Mouse (Mus musculus): ENCODE measurements at regions not wholly inside any gene's neighbourhood (a gene's known extent, or its start where the extent isn't known, plus 50 kb on each side); places are given as distances from the start of the nearest gene placed in this dataset.
"Not testable (repeated sequence)": the region's sequence is repeated elsewhere in the genome, so short reads cannot be mapped to it uniquely, and the experiment has no call there.

DNA sequence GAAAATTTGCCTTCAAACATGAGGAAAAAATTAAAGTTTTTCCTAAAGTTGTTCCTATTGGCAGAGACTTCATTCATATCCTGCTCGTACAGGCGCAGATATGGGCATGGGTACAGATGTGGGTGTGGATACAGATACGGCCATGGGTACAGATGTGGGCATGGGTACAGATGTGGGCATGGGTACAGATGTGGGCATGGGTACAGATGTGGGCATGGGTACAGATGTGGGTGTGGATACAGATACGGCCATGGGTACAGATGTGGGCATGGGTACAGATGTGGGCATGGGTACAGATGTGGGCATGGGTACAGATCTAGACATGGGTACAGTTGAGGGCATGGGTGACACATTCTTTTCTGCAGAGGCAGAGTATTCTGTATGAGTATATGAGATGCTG lies 87.8 kb upstream of the Lnx1 start:
- intact Hi-C loops (cut with DNase I): loop anchor here (5.0 to 10.0 kb wide), 2 partner anchors 146 to 152 kb away; no protein-coding TSS in a partner anchor

DNA sequence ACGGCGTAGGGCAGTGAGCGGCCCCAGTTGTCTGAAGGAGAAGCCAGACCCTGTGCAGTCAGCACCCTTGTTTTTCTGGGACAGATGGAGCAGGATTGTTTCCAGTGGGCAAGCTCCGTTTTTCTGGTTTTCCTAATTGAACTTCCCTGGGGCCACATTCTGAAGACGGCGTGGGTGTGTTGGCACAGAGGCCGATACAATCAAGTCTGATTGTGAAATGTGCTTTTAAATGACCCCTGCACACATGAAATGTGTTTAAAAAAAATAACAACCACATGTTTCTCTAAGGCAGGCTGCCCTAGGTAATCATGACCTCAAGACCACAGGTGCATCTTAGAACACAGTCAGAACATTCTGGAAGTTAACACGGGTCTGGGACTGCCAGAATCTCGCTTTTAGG lies 81.2 kb upstream of the Lnx1 start:
- no peak for DNase-seq (ENCODE audit: low spot score in 2 of 2)
- intact Hi-C loops (cut with DNase I): no loop called here

More for the DNA sequence above, 87.8 kb upstream of the Lnx1 start:
- DNase-seq (ENCODE audit: low spot score in 2 of 2): not testable (repeated sequence)

DNA sequence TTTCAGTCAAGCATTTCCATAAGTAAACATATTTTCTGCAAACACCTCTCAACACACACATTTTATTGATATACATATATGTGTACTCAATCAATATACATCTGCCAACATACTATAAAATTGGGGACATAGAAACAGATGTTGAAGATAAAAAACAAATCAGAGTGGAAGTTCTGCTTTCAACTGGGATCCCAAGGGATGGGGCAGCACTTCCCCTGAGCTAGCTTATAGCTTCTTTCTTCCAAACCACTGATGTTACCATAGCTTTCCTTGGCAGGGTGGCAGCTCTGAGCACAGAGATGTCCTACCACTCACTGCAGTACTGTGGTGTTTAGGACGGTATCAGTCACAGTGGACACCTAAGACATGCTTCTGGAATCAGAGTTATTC lies 75.4 kb upstream of the Lnx1 start:
- DNase-seq (ENCODE audit: low spot score in 2 of 2): no peak
- intact Hi-C loops (cut with DNase I): no loop called here

DNA sequence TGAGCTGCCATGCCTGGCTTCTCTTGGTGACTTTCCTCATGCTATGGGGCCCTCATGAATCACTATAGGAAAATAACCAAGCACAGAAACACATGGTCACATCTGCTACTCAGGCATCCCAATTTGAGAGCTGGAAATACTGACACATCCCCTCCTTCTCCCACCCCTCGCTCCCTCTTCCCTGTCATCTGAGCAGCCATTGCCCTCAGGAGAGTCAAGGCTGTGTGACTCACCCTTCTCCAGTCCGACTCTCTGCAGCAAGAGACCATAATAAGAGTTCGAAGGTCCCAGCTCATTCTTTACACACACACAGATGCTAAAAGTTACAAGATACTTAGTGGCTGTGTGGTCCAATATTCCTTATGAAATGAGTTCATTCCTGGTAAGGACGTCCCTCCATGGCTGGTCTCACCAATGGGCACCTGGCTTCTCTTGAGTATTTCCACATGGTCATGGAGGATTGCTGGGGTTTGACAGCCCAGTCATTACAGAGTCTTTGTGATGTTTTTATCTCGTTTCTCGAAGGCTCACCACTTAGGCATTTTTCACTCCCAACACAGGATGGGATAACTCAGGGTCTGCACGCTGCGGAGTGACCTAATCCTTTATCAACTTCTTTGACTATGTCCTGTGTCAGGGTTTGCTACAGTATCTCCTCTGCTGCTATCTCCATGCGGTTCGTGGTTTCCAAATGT lies 74.8 kb upstream of the Lnx1 start:
- DNase-seq (ENCODE audit: low spot score in 2 of 2): no peak
- intact Hi-C loops (cut with DNase I): no loop called here

DNA sequence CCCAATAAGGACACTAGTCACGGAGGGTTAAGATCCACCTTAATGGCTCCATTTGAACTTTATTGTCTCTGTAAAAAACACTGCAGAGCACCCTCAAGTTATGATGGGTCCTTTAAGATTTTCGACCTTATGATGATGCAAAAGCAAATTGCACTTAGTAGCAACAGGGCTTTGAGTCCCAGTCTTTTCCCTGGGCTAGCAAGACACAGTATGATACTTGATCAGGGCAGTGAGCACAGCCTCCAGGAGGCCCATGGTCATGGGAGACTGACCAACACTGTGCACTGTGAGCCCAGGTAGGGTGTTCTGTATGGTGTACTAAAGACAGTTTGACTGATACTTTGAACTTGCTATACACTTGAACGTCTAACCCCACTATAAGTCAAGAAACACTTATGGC lies 73.4 kb upstream of the Lnx1 start:
- no peak for DNase-seq (ENCODE audit: low spot score in 2 of 2)
- intact Hi-C loops (cut with DNase I): no loop called here

DNA sequence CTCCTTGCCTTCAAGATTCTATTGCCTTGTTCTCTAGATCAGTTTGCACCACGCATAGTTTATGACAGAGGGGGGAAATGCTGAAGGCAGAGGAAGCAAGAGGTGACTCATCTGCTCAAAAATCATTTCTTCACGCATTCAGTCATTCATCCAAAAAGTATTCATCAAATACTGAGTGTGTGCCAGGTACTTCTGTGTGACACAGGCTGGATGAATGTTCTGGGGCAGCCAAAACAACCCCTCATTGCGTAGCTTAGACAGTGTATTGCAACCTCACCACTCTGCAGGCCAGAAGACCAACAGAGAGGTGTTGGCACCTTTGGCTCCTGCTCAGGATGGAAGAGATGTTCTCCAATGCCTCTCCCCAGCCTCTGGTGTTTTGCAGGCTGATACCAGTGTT lies 72.9 kb upstream of the Lnx1 start:
- intact Hi-C loops (cut with DNase I): no loop called here
- no peak for DNase-seq (ENCODE audit: low spot score in 2 of 2)

DNA sequence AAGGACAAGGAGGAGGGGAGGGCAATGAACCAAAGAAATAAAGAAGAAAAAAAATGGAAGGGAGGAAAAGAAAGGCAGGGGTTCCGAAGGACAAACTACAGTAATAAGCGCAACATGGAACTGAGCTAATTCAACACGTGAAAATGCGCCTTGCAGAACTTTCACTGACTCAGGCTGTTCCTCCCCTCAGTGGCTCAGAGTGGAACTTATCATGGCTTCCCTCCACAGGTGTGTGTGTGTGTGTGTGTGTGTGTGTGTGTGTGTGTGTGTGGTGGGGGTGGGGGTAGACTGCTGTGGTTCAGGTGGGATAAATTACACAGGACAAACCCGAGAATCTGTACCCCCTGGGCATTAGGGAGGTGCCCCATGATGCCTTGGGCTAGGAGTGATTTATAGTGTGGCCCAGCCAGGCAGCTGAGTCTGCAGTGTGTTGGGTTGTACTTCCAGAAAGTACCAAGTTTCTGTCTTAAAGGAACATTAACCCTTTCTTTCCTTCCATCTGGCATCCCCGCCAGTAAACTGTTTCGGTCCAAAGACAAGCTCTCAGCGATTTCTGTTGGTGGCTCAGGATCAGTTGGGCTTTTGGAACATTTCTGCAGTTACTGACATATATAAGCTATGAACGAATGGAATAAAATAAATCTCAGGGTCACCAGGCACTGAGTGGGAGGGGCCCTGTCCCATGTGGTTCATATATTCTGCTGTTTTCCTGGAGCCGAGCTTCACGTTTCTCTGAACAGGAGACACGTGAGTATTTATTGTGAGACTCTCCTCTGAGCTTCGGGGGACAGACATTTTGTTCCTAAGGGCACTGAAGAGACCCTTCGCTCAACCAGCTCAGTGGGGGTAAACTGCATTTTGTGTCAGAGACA lies 71.1 kb upstream of the Lnx1 start:
- no peak for DNase-seq (ENCODE audit: low spot score in 2 of 2)
- intact Hi-C loops (cut with DNase I): no loop called here

DNA sequence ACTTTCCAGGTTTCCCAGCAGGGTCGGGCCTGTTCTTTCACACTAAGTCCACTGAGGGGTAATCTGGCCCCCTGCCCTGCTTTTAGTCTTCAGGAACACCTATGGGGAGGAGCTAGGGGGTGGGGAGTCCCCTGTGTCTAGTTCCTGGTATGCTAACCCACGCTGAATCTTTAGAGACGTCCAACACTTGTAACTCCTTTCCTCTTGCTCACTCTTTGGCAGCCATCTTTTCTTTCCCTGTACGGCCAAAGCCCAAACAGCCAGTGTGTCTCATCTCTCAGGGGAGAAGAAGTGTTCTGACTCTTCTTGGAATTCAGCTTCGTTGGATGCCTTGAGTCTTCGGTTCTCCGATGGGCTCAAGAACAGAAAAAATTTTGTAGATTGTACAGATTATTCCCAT lies 68.4 kb upstream of the Lnx1 start:
- intact Hi-C loops (cut with DNase I): no loop called here

DNA sequence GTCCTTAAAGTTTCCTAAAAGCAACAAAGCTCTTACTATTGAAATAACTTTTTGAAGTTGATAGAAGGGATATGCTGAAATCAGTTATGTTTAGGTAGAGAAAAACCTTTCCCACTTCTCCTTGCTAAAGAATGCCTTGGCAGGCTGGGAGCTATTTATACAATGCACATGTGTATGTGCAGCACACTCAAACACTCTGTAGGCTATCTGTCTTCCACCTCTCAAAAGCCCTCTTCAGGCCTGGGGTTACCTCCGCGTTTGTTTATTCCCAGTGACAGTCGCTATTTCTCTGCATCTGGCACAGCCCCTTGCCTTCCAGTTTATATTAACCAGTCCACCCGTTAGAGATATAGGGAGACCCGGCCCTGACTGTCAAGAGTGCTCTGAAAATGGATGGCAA lies 66.3 kb upstream of the Lnx1 start:
- intact Hi-C loops (cut with DNase I): no loop called here
- no peak for DNase-seq (ENCODE audit: low spot score in 2 of 2)

More for the DNA sequence above, 68.4 kb upstream of the Lnx1 start:
- DNase-seq (ENCODE audit: low spot score in 2 of 2): no peak

DNA sequence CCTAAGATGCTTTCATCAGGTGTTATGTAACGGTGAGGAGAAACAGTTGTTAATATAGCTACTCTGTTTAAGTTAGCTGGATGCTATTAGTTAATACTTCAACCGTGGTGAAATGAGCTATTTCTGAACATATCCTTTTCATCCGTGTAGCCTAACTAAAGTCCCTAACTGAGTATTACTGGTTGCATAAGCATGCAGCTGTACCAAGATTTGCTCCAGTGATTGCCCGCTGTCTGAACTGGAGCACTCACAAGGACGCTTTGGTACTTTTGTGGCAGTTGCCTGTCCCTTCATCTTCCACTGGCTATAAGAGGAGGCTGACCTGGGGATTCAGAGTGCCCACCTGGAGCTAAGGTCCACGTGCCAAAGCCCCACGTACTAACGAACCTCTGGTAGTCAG lies 65.3 kb upstream of the Lnx1 start:
- intact Hi-C loops (cut with DNase I): no loop called here
- DNase-seq (ENCODE audit: low spot score in 2 of 2): no peak

DNA sequence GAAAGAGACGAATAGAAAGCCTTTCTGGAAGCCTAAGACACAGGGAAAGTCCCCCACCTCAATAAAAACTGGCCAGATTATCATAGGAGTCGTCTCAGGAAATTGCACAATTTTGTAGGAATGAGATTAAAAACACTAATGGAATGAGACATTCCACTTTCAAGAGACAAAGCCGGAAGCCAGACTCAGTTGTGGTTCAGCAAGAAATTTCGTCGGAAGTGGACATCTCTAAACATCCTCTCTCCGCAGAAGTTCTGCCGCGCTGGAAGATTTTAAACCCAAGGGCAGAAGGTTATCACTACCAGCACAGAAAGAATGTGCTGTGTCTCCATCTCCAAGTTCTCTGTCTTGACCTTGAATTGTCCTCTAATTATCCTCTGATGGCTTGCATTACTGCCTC lies 63.5 kb upstream of the Lnx1 start:
- intact Hi-C loops (cut with DNase I): no loop called here
- no peak for DNase-seq (ENCODE audit: low spot score in 2 of 2)

DNA sequence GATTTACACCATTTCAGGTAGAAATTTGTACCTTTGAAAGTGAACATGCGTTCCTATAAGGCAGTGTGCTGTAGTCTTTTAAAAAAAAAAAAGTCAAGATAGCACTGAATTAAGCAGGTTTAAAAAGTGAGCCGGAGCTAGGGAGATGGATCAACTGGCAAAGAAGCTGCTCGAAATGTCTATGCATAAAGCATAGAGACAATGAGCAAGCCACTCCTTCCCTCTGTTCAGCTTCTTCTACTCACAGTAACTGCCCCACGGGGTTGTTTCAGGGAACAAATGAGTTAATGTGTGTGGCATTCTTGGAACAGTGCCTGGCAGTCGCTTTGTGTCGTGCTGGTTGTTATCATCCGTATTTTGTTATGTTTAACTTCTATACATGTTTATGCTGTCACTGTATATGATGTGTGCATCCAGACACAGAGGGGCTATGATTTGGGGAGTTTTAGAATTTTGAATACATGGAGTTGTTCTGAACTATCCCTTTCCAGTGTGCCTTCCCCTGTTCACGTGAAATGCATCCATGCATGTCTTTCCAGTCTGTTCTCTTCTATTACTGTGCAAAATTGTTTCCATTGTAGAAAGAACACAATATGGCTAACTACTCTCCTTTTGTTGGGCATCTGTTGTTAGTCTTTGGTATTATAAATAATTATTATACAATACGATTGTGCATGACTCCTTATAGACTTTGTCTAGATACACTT lies 62.5 kb upstream of the Lnx1 start:
- intact Hi-C loops (cut with DNase I): no loop called here
- DNase-seq (ENCODE audit: low spot score in 2 of 2): no peak

DNA sequence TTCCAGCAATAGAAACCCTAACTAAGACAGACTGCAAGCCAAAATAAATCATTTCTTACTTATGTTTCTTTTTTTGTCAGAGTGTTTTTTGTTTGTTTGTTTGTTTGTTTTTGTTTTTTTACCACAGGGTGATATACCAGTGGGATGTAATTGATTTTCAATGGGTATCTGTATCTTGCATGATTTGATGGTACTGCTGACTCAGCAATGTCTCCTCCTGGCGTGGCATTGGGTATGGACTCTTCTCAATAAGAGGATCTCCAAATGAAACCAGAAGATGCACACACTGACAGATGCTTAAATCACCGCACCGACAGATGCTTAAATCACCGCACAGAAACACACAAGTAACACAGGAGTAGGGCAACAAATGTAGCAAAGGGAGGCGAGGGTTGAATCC lies 54.8 kb upstream of the Lnx1 start:
- intact Hi-C loops (cut with DNase I): no loop called here
- no peak for DNase-seq (ENCODE audit: low spot score in 2 of 2)

DNA sequence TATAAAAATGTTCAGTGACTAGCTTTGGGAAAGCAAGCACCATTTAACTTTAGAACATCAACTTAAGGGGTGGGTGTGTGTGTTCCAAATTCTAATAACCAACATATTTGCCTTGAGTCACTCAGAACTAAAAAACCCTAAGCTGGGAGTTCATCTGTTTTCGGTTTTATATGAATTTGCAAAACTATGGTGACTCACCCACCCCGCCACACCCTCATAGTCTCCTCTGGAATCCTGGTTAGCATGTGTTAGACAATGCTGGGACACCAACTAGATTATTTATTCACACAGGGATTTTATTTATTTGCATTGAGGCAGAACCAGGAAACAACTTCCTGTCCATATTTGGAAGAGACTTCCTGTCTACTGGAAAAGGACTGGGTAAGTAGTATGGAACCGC lies 50.2 kb upstream of the Lnx1 start:
- intact Hi-C loops (cut with DNase I): no loop called here
- no peak for DNase-seq (ENCODE audit: low spot score in 2 of 2)

All from left cerebral cortex, postnatal 25 days (tissue).